Mouse (Mus musculus): Measurements from ENCODE around the gene Ribc1.

GRCm38 (mm10) chrX:152039865-152040264 lies 23.8 kb upstream of the Ribc1 start:
- TF ChIP-seq CTCF (IDR thresholded peaks at IDR 0.05) (no peak), EP300 (IDR thresholded peaks at IDR 0.05) (no peak)

Measured in lung, postnatal 0 days (tissue).